Mouse (Mus musculus) stomach, postnatal 0 days (tissue): ENCODE results near the gene Cdh16.

ENCODE experiments used
- CTCF ChIP-seq: IDR thresholded peaks from 2 replicates; pipeline ENCODE4 v1.5.1; 2016; ENCODE audit warnings: antibody characterized with exemption, low read depth, mild to moderate bottlenecking, moderate library complexity
- EP300 ChIP-seq: optimal IDR thresholded peaks from 2 replicates; pipeline ENCODE3; 2016; ENCODE audit warnings: antibody characterized with exemption

DNA sequence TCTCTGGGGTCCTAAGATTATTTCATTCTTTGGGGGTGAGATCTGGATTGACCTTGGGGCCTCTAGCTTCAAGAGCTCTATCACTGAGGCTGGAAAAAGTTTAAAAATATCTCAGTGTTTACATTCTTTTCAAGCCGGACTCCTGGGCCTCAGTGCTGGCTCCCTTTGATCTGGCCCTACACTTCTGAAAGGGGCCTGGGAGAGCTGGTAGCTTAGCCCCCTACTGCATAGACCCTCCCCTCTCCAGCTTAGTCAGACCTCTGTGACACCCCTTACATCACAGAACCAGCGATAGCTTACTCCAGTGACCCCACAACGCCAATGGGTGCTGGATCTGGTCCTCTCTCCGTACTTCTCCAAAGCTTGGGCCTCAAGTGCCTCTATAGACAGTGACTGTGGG, 12.6 kb downstream of the Cdh16 start:
- TF ChIP-seq CTCF (no peak), EP300 (no peak)
